Mouse (Mus musculus) intestine, postnatal 0 days (tissue): ENCODE results near the gene Mei4. TPM values are rescaled to one million over a fixed set of nuclear protein-coding genes. Genes with fewer than 3 reads are reported as not detected.

Experiments used
- ATAC-seq: fragments of 200-750 bp; cut with Nextera tagmentation; 2 replicates; pipeline ENCODE4 v1.8.0; 2017; ENCODE audit warnings: mild to moderate bottlenecking, moderate TSS enrichment, moderate library complexity
- H3K27ac ChIP-seq: fragments of 300-500 bp; sonication (generic); 2 replicates; pipeline ENCODE4 v1.5.1; 2014; ENCODE audit warnings: mild to moderate bottlenecking, low read depth, low read length, moderate library complexity
- H3K27me3 ChIP-seq: fragments of 300-500 bp; sonication (generic); replicated peaks from 2 replicates; pipeline ENCODE4 v1.6.1; 2014; ENCODE audit warnings: low read length, mixed read lengths; ENCODE audit not compliant: control insufficient read depth, insufficient read depth
- H3K36me3 ChIP-seq: fragments of 300-500 bp; sonication (generic); 2 replicates; pipeline ENCODE4 v1.6.1; 2014; ENCODE audit warnings: mild to moderate bottlenecking, moderate library complexity; ENCODE audit not compliant: control insufficient read depth, insufficient read depth
- H3K4me1 ChIP-seq: fragments of 300-500 bp; sonication (generic); replicated peaks from 2 replicates; pipeline ENCODE4 v1.6.1; 2014; ENCODE audit warnings: antibody characterized with exemption, low read length, mixed read lengths; ENCODE audit not compliant: control insufficient read depth, insufficient read depth
- H3K4me2 ChIP-seq: fragments of 300-500 bp; sonication (generic); replicated peaks from 2 replicates; pipeline ENCODE4 v1.6.1; 2014; ENCODE audit warnings: low read depth, mild to moderate bottlenecking, moderate library complexity
- H3K4me3 ChIP-seq: fragments of 300-500 bp; sonication (generic); 2 replicates; pipeline ENCODE4 v1.5.1; 2014; ENCODE audit warnings: low read depth, low read length
- H3K9ac ChIP-seq: fragments of 300-500 bp; sonication (generic); 2 replicates; pipeline ENCODE4 v1.6.1; 2014; ENCODE audit warnings: mild to moderate bottlenecking, low read depth, low read length
- H3K9me3 ChIP-seq: fragments of 300-500 bp; sonication (generic); 2 replicates; pipeline ENCODE4 v1.6.1; 2016; ENCODE audit warnings: mixed run types; ENCODE audit not compliant: control insufficient read depth
- CTCF ChIP-seq: sonication (generic); IDR thresholded peaks from 2 replicates; pipeline ENCODE4 v1.5.1; 2016; ENCODE audit warnings: low read depth, mild to moderate bottlenecking, control low read depth, antibody characterized with exemption, moderate library complexity
- WGBS: fragments of 180-500 bp; shearing (Covaris S2); extraction: QIAGEN DNeasy Blood & Tissue Kit; methylation state at CpG from one replicate; pipeline ENCODE4 v1.1.7; 2014; 5-methylcytosine and 5-hydroxymethylcytosine counted together
- polyA plus RNA-seq: library from polyadenylated mRNA; unstranded; fragments of >200 nt; fragmentation: Nextera tagmentation; extraction: Ambion mirVana; gene quantifications from 2 replicates; pipeline ENCODE4 v1.2.1, GENCODE M21; 2015

Gene Mei4
- 0.08 TPM in 1 of 2 replicates, not detected in the other for polyA plus RNA-seq

DNA sequence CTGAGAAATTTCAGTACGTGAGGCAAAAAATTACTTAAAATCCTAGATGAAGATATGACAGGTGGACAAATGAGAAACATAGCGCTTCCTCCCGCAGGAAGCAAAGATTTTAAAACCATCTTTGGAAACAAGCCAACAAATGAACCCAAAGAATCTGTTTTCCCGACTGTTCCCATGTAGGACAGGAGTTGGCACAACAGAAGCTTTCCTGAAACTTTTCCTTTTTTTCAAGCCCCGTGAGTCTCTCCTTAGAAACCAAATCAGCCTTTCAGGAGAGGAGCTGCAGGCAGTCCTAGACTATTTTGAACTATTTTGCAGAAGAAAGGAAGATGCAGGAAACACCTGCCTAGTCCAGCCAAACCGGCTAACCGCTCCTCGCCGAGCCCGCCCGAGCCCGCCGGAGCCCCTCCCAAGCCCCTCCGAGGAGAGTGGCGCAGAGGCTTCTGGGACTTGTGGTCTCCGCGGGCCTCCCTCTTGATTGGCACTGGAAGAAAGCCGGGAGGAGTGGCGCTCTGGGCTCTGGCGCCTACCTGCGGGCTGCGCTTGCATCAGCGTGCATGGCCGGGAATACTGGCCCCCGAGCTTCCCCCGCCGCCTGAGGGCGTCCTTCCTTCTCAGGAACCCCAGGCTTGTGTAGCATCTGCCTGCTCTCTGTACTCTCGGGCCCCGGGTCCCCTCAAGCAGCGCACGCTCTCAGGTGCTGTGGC lies at the start of gene Mei4:
Gene Mei4 (plus strand): TSS at position 490 of the 707 bp plus-strand sequence.
- WGBS = 2% methylated on average over 32 of the region's 32 CpGs
- Histone ChIP-seq H3K27ac (no peak within 1 kb of the TSS), H3K36me3 (no peaks in the 10 kb centered on the region), H3K4me1 (no peaks in the 10 kb centered on the region), H3K27me3 (no peaks in the 10 kb centered on the region), H3K4me2 (peak within 1 kb of the TSS; percentile 90), H3K4me3 (peak within 1 kb of the TSS; percentile 52), H3K9me3 (no peaks in the 10 kb centered on the region), H3K9ac (peak within 1 kb of the TSS; percentile 42; the same call in 1 of the 2 replicates)
- ATAC-seq = peak; percentile 90
- peak; percentile 68 for TF ChIP-seq CTCF

DNA sequence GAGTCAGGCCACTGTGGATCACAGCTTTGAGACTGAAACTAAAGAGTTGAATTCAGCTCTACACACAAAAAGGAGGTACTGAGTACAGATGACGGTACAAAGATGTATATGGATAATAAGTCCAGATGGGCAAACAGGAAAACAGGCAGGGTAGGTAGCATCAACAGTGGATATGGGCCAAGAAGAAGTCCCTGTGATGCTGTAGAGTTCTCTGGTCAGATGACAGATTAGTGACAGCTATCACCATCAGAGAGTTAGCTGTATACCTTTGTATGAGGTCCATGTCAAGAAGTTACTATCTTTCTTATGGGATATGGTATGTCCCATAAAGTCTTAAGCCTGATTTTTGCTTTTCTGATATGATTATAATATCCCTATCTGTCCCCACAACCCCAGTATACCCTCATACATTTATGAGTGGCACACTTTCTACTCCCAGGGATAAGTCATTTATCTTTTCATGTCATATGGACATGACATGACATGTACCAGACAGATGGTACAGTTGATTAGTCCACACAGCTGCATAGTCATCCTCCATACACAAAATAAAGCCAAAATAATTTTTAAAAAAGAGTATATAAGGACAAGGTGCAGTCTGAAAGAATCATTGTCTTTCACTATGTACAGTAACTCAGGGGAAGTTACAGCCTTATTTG lies 43.6 kb upstream of the Mei4 start:
- WGBS = 87% methylated on average over 1 of the region's 1 CpGs
- Histone ChIP-seq H3K4me2 (no peak overlapping the region), H3K9me3 (no peaks in the 10 kb centered on the region), H3K27ac (no peak overlapping the region), H3K4me3 (no peak overlapping the region), H3K4me1 (no peaks in the 10 kb centered on the region), H3K36me3 (no peaks in the 10 kb centered on the region), H3K9ac (no peak overlapping the region), H3K27me3 (no peaks in the 10 kb centered on the region)
- no peak for TF ChIP-seq CTCF
- ATAC-seq = no peak

DNA sequence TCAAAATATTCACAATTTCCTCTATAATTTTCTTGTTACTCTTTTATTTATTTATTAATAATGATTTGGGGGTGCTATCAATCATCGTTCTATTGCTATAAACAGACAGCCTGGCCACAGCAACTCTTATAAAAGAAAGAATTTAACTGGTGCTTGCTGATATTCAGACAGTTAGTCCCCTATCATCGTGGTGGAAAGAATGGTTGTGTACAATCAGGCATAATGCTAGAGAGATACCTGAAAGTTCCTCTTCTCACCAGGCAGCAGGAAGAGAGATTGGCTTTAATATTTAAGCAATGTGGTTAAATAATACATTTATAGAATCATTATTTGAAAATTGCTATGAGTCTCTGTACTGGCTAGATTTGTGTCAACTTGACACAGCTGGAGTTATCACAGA lies 35.9 kb upstream of the Mei4 start:
- Histone ChIP-seq H3K27ac (no peak overlapping the region), H3K4me3 (no peak overlapping the region), H3K9ac (no peak overlapping the region), H3K4me2 (no peak overlapping the region), H3K9me3 (no peaks in the 10 kb centered on the region), H3K4me1 (no peaks in the 10 kb centered on the region), H3K27me3 (no peaks in the 10 kb centered on the region), H3K36me3 (no peaks in the 10 kb centered on the region)
- ATAC-seq = no peak
- no peak for TF ChIP-seq CTCF
- WGBS = 74% methylated on average over 2 of the region's 2 CpGs

DNA sequence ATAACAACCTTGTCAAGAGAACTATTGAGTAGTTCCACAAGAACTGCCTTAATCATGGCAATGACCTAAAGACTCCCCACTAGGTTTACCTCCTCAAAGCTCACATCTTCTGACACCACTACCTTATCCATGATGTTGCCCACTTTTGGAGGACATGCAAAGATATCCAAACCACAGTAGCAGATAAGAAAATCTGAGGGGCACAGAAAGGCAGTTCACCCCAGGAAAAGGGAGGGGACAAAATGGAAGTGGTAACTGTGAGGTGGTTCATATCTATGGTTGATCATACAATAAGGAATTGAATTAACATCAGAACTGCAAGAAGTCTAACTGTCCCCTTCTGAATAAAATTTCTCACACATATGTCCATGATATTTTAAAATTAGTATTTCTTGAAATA lies 29.4 kb upstream of the Mei4 start:
- no peak overlapping the region for H3K4me2 ChIP-seq
- H3K27ac ChIP-seq = no peak overlapping the region
- no peaks in the 10 kb centered on the region for H3K9me3 ChIP-seq
- no peaks in the 10 kb centered on the region for H3K27me3 ChIP-seq
- no peak for ATAC-seq
- no peak for TF ChIP-seq CTCF
- H3K4me1 ChIP-seq = no peaks in the 10 kb centered on the region
- no peak overlapping the region for H3K9ac ChIP-seq
- no peak overlapping the region for H3K4me3 ChIP-seq
- no peaks in the 10 kb centered on the region for H3K36me3 ChIP-seq

DNA sequence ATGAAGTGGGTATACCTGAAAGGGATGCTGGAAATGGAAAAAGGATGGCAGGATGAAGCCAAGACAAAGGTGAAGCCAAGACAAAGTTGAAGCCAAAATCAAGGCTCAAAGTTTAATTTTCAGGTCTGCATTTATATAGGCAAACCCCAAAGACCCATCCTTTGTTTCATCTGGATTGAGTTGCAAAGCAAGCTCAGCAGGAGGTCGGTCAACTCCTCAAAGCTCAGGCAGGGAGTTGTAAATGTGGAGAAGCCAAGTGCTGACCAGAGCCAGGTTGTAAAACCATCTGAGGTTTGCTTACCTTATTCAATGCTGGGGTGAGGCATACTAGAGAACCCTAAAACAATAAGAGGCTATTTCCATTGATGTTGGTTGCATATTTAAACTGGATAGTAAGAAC lies 4.6 kb upstream of the Mei4 start:
- Histone ChIP-seq H3K27ac (no peak overlapping the region), H3K36me3 (no peaks in the 10 kb centered on the region), H3K27me3 (no peaks in the 10 kb centered on the region), H3K9ac (no peak overlapping the region), H3K4me3 (no peak overlapping the region), H3K9me3 (no peaks in the 10 kb centered on the region), H3K4me2 (no peak overlapping the region), H3K4me1 (no peaks in the 10 kb centered on the region)
- TF ChIP-seq CTCF = no peak
- 28% methylated on average over 1 of the region's 1 CpGs for WGBS
- no peak for ATAC-seq

DNA sequence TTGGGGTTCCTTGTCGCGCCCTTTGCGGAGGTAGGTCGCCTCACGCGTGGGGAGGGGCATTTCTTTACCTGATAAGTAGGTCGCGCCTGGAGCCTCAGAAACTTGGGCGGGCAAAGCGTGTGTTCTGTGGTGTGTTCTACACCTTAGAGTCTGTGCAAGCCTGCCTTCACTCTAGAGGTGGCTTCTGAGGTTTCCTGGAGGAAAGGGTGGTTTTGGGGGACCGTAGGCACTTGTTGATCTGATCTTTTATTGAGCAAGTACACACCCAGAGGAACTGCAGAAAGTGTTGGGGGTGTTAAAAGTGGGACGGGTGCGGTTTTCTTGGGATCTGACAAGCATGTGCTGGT lies 391 bp downstream of the Mei4 start:
- no peak for ATAC-seq
- TF ChIP-seq CTCF = no peak

More for the DNA sequence above, 391 bp downstream of the Mei4 start:
- Histone ChIP-seq H3K9ac (0 out of 2 replicates have a peak overlapping the region, but pooled peaks have one; percentile 42), H3K9me3 (no peaks in the 10 kb centered on the region), H3K27ac (no peak overlapping the region), H3K4me1 (no peaks in the 10 kb centered on the region), H3K36me3 (no peaks in the 10 kb centered on the region), H3K27me3 (no peaks in the 10 kb centered on the region), H3K4me3 (peak overlapping the region; percentile 52), H3K4me2 (peak overlapping the region; percentile 90)
- 13% methylated on average over 13 of the region's 13 CpGs for WGBS
